ENCODE assay signal across 8 mouse cellular contexts in genomic region chr14:61330591-61330990, GRCm38 (mm10). TPM values are rescaled to one million over a fixed set of nuclear protein-coding genes. Genes with fewer than 3 reads are reported as not detected.
DNase-seq lines count a peak whose midpoint lies in the region; ATAC-seq lines count a peak whose summit lies in the region.

No protein-coding gene starts in this region.

- peak; percentile 19 to 37 for DNase-seq in left cerebral cortex, adult 18-20 months (ENCODE audit: low spot score in 2 of 2)
- no peak for DNase-seq in left cerebral cortex, adult 11 months (ENCODE audit: low spot score)
- DNase-seq in cerebellum, postnatal 10 days = peak; percentile 82 to 84
- DNase-seq in layer of hippocampus, adult 8-10 months (ENCODE audit: low spot score in 2 of 2) = peak; percentile 61 to 68
- DNase-seq in right cerebral cortex, adult 18-20 months = peak; percentile 47
- DNase-seq in kidney, adult 9 months = no peak
- DNase-seq in urinary bladder, adult 18-20 months (ENCODE audit: low spot score in 2 of 2) = no peak

- no peak for ATAC-seq in granulocyte monocyte progenitor cell, adult 5-6 weeks (replicated peaks; ENCODE audit: poor library complexity, severe bottlenecking)

RNA-seq across cellular contexts. Expression of gene Arl11, which starts 21.0 kb away (rescaled TPM):
- under 1 TPM; 0.72 to 0.82 TPM for total RNA-seq in left cerebral cortex, adult 18-20 months (2021)
- 1 to 10 TPM in 2 of 4 experiments, under 1 TPM in 2; 0.35 to 4.4 (median 2.2) TPM for total RNA-seq in layer of hippocampus, adult 8-10 months (2022)
- total RNA-seq in granulocyte monocyte progenitor cell, adult 5-6 weeks (2014; fragmentation: Nextera tagmentation) = 50.8 and 51.6 TPM in 2 replicates
- total RNA-seq in granulocyte monocyte progenitor cell, adult 5-6 weeks (2017) = 17.3 and 22.7 TPM in 2 replicates

RNA-seq across cellular contexts. Expression of gene Ebpl, which starts 29.6 kb away (rescaled TPM):
- 1 to 10 TPM; 3.9 to 4.4 TPM for total RNA-seq in left cerebral cortex, adult 18-20 months (2021)
- total RNA-seq in layer of hippocampus, adult 8-10 months (2022) = 1 to 10 TPM; 5.9 to 7.0 (median 6.4) TPM
- 3.4 and 4.8 TPM in 2 replicates for total RNA-seq in granulocyte monocyte progenitor cell, adult 5-6 weeks (2014; fragmentation: Nextera tagmentation)
- 2.2 and 2.8 TPM in 2 replicates for total RNA-seq in granulocyte monocyte progenitor cell, adult 5-6 weeks (2017)

Comparison
In these comparisons a context has a peak if more than half of its experiments do, and no peak if none do; other contexts are left out.
1. DNase-seq: peak in left cerebral cortex, adult 18-20 months (2 of 2), cerebellum, postnatal 10 days (2 of 2), layer of hippocampus, adult 8-10 months (2 of 2) and right cerebral cortex, adult 18-20 months (single experiment); none in left cerebral cortex, adult 11 months (single experiment), kidney, adult 9 months (single experiment) and urinary bladder, adult 18-20 months (0 of 2).